Comparison of ENCODE assay signal across 21 mouse cellular contexts in the genomic region with DNA sequence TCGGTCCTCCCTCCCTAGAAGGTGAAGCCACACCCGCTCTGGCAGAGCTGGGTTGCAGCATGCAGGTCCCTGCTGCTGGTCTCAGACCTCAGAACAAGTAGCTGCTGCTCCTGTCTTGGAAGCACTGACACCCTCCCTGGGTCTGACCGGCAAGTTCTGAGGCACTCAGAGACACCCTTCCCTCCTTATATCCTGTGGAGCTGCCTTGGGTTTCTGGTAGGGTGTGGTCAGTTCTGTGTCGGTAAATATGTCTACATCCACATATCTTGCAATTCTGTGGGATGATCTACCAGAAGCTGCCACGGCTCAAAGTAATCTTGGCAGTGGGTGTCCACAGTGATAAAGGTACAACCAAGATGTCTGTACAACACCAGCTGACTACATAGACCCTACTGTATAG. TPM values are rescaled to one million over a fixed set of nuclear protein-coding genes. Genes with fewer than 3 reads are reported as not detected.
DNase-seq lines count a peak whose midpoint lies in the region; ATAC-seq and TF ChIP-seq lines count a peak whose summit lies in the region.
"Had no signal": no experiment of that assay in that cellular context is flagged by ENCODE, and none has a peak within 500 bp of the region (broad histone marks: within the 10 kb centered on the region; RNA-seq: fewer than 3 reads in every experiment).

No protein-coding gene starts in this region.

- no peaks in the 10 kb centered on the region for H3K27me3 ChIP-seq in liver, embryonic 11.5 days (replicated peaks; ENCODE audit: control insufficient read depth, insufficient read depth, low read length)
- no peaks in the 10 kb centered on the region for H3K27me3 ChIP-seq in liver, postnatal 0 days (ENCODE audit: insufficient read depth, low read length)
- 0 out of 2 replicates have a peak, but pooled peaks cover 8% of the 10 kb centered on the region for H3K27me3 ChIP-seq in embryonic facial prominence, embryonic 10.5 days (replicated peaks; ENCODE audit: low read depth, poor library complexity, severe bottlenecking)
- H3K27me3 ChIP-seq in intestine, embryonic 16.5 days (replicated peaks; ENCODE audit: control insufficient read depth, insufficient read depth, low read length): no peaks in the 10 kb centered on the region
- H3K27me3 ChIP-seq: embryonic facial prominence, embryonic 13.5 days had no signal

- H3K36me3 ChIP-seq in liver, embryonic 11.5 days (ENCODE audit: control insufficient read depth, insufficient read depth, low read length): no peaks in the 10 kb centered on the region
- H3K36me3 ChIP-seq in liver, postnatal 0 days (replicated peaks; ENCODE audit: insufficient read depth, low read length): no peaks in the 10 kb centered on the region
- H3K36me3 ChIP-seq in embryonic facial prominence, embryonic 10.5 days (replicated peaks): no peaks in the 10 kb centered on the region
- no peaks in the 10 kb centered on the region for H3K36me3 ChIP-seq in intestine, embryonic 16.5 days (ENCODE audit: control insufficient read depth, insufficient read depth, low read length)
- H3K36me3 ChIP-seq: embryonic facial prominence, embryonic 13.5 days; heart, embryonic 10.5 days; hindbrain, embryonic 13.5 days had no signal

- no peak overlapping the region for H3K9ac ChIP-seq in liver, embryonic 11.5 days (ENCODE audit: low read depth, low read length)
- H3K9ac ChIP-seq in liver, postnatal 0 days (replicated peaks): no peak overlapping the region
- H3K9ac ChIP-seq in intestine, embryonic 16.5 days (ENCODE audit: low read depth, low read length): no peak overlapping the region
- H3K9ac ChIP-seq: embryonic facial prominence, embryonic 13.5 days; hindbrain, embryonic 13.5 days had no signal

- TF ChIP-seq CTCF in liver, postnatal 0 days (IDR thresholded peaks at IDR 0.05; ENCODE audit: low read depth): no peak

- ATAC-seq in liver, embryonic 11.5 days (replicated peaks; ENCODE audit: low FRiP score): peak; percentile 53
- no peak for ATAC-seq in liver, postnatal 0 days
- ATAC-seq in megakaryocyte progenitor cell, adult 5-6 weeks (replicated peaks; ENCODE audit: poor library complexity): peak; percentile 24; the same call in 1 of the 2 replicates
- ATAC-seq in intestine, embryonic 16.5 days: no peak
- ATAC-seq: forebrain, embryonic 14.5 days had no signal

- H3K4me2 ChIP-seq in liver, embryonic 11.5 days: no peak overlapping the region
- H3K4me2 ChIP-seq in liver, postnatal 0 days (ENCODE audit: low read depth, low read length): no peak overlapping the region
- H3K4me2 ChIP-seq in intestine, embryonic 16.5 days (ENCODE audit: low read depth, low read length): no peak overlapping the region
- H3K4me2 ChIP-seq: embryonic facial prominence, embryonic 13.5 days; hindbrain, embryonic 13.5 days had no signal

- H3K4me3 ChIP-seq in liver, embryonic 11.5 days (ENCODE audit: low read depth, low read length): no peak overlapping the region
- H3K4me3 ChIP-seq in liver, postnatal 0 days (ENCODE audit: low read depth, low read length): no peak overlapping the region
- no peak overlapping the region for H3K4me3 ChIP-seq in embryonic facial prominence, embryonic 10.5 days
- no peak overlapping the region for H3K4me3 ChIP-seq in intestine, embryonic 16.5 days (ENCODE audit: low read length)
- H3K4me3 ChIP-seq: embryonic facial prominence, embryonic 13.5 days; heart, embryonic 10.5 days; hindbrain, embryonic 13.5 days had no signal

- DNase-seq in liver, embryonic 11.5 days (ENCODE audit: low spot score): no peak
- no peak for DNase-seq in liver, postnatal 0 days
- no peak for DNase-seq in embryonic facial prominence, embryonic 10.5 days (ENCODE audit: low spot score)
- no peak for DNase-seq in spleen, adult 12 weeks (ENCODE audit: low spot score)
- DNase-seq: adrenal gland, adult 8-10 months; adrenal gland, postnatal 36 days; cerebellum, adult 2 months; gastrocnemius, postnatal 10 days; heart, adult 18-20 months; heart, postnatal 10 days; heart, postnatal 4 days had no signal

- WGBS in liver, embryonic 11.5 days: 53% methylated on average over 5 of the region's 5 CpGs
- WGBS in liver, postnatal 0 days (ENCODE audit: insufficient replicate concordance): 50% methylated on average over 5 of the region's 5 CpGs
- WGBS in embryonic facial prominence, embryonic 10.5 days: 89% methylated on average over 5 of the region's 5 CpGs
- 58% methylated on average over 5 of the region's 5 CpGs for WGBS in intestine, embryonic 16.5 days

- H3K9me3 ChIP-seq in liver, embryonic 11.5 days (ENCODE audit: control insufficient read depth, low read length): no peaks in the 10 kb centered on the region
- H3K9me3 ChIP-seq in liver, postnatal 0 days (ENCODE audit: low read length): no peaks in the 10 kb centered on the region
- no peaks in the 10 kb centered on the region for H3K9me3 ChIP-seq in embryonic facial prominence, embryonic 10.5 days
- H3K9me3 ChIP-seq in intestine, embryonic 16.5 days (ENCODE audit: control insufficient read depth, low read length): no peaks in the 10 kb centered on the region
- H3K9me3 ChIP-seq: embryonic facial prominence, embryonic 13.5 days; heart, embryonic 10.5 days; hindbrain, embryonic 13.5 days had no signal

- no peak for TF ChIP-seq EP300 in liver, postnatal 0 days (IDR thresholded peaks at IDR 0.05; ENCODE audit: low read depth)

- H3K4me1 ChIP-seq in liver, embryonic 11.5 days (replicated peaks; ENCODE audit: control insufficient read depth, insufficient read depth, low read length): peaks cover 20% of the 10 kb centered on the region
- peaks cover 17% of the 10 kb centered on the region for H3K4me1 ChIP-seq in liver, postnatal 0 days (ENCODE audit: insufficient read depth)
- peaks cover 41% of the 10 kb centered on the region for H3K4me1 ChIP-seq in embryonic facial prominence, embryonic 10.5 days
- peaks cover 18% of the 10 kb centered on the region for H3K4me1 ChIP-seq in intestine, embryonic 16.5 days (ENCODE audit: control insufficient read depth, insufficient read depth, low read length)

- no peak overlapping the region for H3K27ac ChIP-seq in liver, embryonic 11.5 days (ENCODE audit: low read depth, low read length)
- no peak overlapping the region for H3K27ac ChIP-seq in liver, postnatal 0 days (ENCODE audit: low read depth)
- 0 out of 2 replicates have a peak overlapping the region, but pooled peaks have one; percentile 15 for H3K27ac ChIP-seq in embryonic facial prominence, embryonic 10.5 days (replicated peaks)
- no peak overlapping the region for H3K27ac ChIP-seq in intestine, embryonic 16.5 days (ENCODE audit: low read length)
- H3K27ac ChIP-seq: embryonic facial prominence, embryonic 13.5 days; hindbrain, embryonic 13.5 days had no signal

RNA-seq across cellular contexts. Expression of gene Noxa1, which starts 28.6 kb away (rescaled TPM):
- polyA plus RNA-seq in liver, embryonic 11.5 days (2014; fragmentation: Nextera tagmentation; extraction: Ambion mirVana): 0.69 and 1.0 TPM in 2 replicates
- 0.52 and 0.59 TPM in 2 replicates for polyA plus RNA-seq in liver, postnatal 0 days (2015; fragmentation: Nextera tagmentation; extraction: Ambion mirVana)
- 0.21 and 0.24 TPM in 2 replicates for polyA plus RNA-seq in embryonic facial prominence, embryonic 10.5 days (2016; fragmentation: Nextera tagmentation; extraction: Ambion mirVana)
- not detected in 2 replicates for total RNA-seq in megakaryocyte progenitor cell, adult 5-6 weeks (2015)
- not detected in 2 replicates for total RNA-seq in megakaryocyte progenitor cell, adult 5-6 weeks (2017)
- 6.5 and 7.9 TPM in 2 replicates for polyA plus RNA-seq in intestine, embryonic 16.5 days (2015; fragmentation: Nextera tagmentation; extraction: Ambion mirVana)
- total RNA-seq: adrenal gland, adult 8-10 months; adrenal gland, postnatal 36 days; gastrocnemius, postnatal 10 days; gastrocnemius, postnatal 4 days; heart, adult 18-20 months; heart, postnatal 10 days; heart, postnatal 4 days had no signal
- polyA plus RNA-seq: cerebellum, adult 2 months; embryonic facial prominence, embryonic 13.5 days; forebrain, embryonic 14.5 days; heart, embryonic 14.5 days; hindbrain, embryonic 13.5 days had no signal

RNA-seq across cellular contexts. Expression of gene Entpd8, which starts 43.4 kb away (rescaled TPM):
- polyA plus RNA-seq in liver, embryonic 11.5 days (2014; fragmentation: Nextera tagmentation; extraction: Ambion mirVana): 0.90 and 1.7 TPM in 2 replicates
- polyA plus RNA-seq in liver, postnatal 0 days (2015; fragmentation: Nextera tagmentation; extraction: Ambion mirVana): 23.8 and 25.9 TPM in 2 replicates
- polyA plus RNA-seq in embryonic facial prominence, embryonic 10.5 days (2016; fragmentation: Nextera tagmentation; extraction: Ambion mirVana): not detected in 2 replicates
- not detected in 2 replicates for total RNA-seq in megakaryocyte progenitor cell, adult 5-6 weeks (2015)
- total RNA-seq in megakaryocyte progenitor cell, adult 5-6 weeks (2017): not detected in 2 replicates
- polyA plus RNA-seq in intestine, embryonic 16.5 days (2015; fragmentation: Nextera tagmentation; extraction: Ambion mirVana): 14.3 and 16.7 TPM in 2 replicates
- total RNA-seq: adrenal gland, postnatal 36 days; common myeloid progenitor, adult 5-6 weeks; ES-E14; gastrocnemius, postnatal 10 days; gastrocnemius, postnatal 4 days; heart, adult 18-20 months; heart, postnatal 10 days; heart, postnatal 4 days had no signal
- polyA plus RNA-seq: cerebellum, adult 2 months; embryonic facial prominence, embryonic 13.5 days; forebrain, embryonic 14.5 days; heart, embryonic 14.5 days; hindbrain, embryonic 13.5 days had no signal

RNA-seq across cellular contexts. Expression of gene Nrarp, which starts 57.0 kb away (rescaled TPM):
- polyA plus RNA-seq in liver, embryonic 11.5 days (2014; fragmentation: Nextera tagmentation; extraction: Ambion mirVana): 6.5 and 7.6 TPM in 2 replicates
- 1.3 and 1.7 TPM in 2 replicates for polyA plus RNA-seq in liver, postnatal 0 days (2015; fragmentation: Nextera tagmentation; extraction: Ambion mirVana)
- polyA plus RNA-seq in embryonic facial prominence, embryonic 10.5 days (2016; fragmentation: Nextera tagmentation; extraction: Ambion mirVana): 19.8 and 26.6 TPM in 2 replicates
- total RNA-seq in megakaryocyte progenitor cell, adult 5-6 weeks (2015): 0.42 and 0.51 TPM in 2 replicates
- total RNA-seq in megakaryocyte progenitor cell, adult 5-6 weeks (2017): 0.78 and 1.3 TPM in 2 replicates
- polyA plus RNA-seq in intestine, embryonic 16.5 days (2015; fragmentation: Nextera tagmentation; extraction: Ambion mirVana): 11.0 and 14.4 TPM in 2 replicates

Comparison
In these comparisons a context has a peak if more than half of its experiments do, and no peak if none do; other contexts are left out.
1. ATAC-seq: peak in liver, embryonic 11.5 days (single experiment) and megakaryocyte progenitor cell, adult 5-6 weeks (single experiment); none in liver, postnatal 0 days (single experiment) and intestine, embryonic 16.5 days (single experiment).